Mouse (Mus musculus) embryo, embryonic 10 days (tissue): ENCODE data around the gene Kctd8.
A peak's percentile ranks its signal among the peaks of the same experiment; 100 is the strongest.
"Not testable (repeated sequence)": the region's sequence is repeated elsewhere in the genome, so short reads cannot be mapped to it uniquely, and the experiment has no call there.

Experiments
- DNase-seq: peaks from one replicate; pipeline ENCODE4 v3.0.0-alpha.2; 2015; ENCODE audit warnings: low spot score

Gene Kctd8

DNA sequence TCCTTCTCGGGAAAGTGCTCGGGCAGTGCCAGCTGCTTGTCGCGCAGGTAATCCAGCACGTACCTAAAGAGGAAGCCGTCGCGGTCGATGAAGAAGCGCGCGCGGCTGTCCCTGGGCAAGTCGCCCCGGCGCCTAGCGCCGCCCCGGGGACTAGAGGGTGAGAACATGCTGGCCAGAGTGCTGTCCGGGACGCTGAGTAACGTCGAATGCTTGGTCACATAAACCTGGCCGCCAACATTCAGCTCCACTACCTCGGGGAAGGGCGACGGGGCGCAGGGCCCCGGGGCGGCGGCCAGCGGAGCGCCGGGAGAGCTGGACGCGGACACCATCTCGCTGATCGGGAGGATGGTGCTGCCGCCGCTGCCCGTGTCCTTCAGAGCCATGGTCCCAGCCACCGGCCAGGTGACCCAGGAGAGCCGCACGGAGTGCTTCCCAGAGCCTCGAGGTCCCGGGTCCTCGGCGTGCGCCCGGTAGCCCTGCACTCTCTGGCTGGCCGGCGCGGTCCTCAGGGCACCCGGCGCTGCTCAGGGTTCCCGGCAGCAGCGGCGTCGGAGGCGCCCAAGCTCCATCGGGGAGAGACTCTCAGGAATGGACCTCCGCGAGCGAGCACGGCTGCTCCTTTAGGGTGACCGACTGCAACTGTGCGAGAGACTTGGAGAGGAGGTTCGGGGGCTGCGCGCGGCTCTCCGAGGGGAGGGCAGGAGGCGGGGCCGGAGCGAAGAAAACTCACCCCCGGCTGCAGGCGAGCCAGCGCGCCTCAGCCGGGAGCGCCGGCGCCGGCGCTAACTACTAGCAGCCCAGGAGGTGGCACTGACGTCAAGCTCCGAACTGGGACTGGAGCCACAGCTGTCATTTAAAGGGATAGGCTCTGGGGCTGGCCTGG, at the start of gene Kctd8:
Gene Kctd8 (minus strand): TSS at position 761 of the 883 bp plus-strand sequence.
- peak; percentile 84 for DNase-seq

DNA sequence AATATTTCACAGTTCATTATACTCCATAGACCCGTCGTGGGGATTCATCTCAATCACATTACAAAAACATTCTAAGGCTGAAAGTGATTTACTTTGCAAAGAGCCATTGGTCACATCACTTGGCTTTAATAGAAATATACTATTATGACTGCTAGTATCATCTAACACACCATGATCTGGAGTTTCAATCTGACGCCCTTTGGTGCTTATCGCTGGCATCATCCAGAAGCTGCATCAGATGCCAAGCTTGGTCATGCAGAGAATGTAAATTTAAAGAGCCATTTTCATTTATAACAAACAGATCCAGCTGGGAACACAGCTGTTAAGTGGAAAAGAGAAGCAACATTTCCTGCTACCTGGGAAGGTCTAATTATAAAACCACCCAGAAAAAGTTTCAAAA, 37.6 kb upstream of the Kctd8 start:
- DNase-seq, result no peak

DNA sequence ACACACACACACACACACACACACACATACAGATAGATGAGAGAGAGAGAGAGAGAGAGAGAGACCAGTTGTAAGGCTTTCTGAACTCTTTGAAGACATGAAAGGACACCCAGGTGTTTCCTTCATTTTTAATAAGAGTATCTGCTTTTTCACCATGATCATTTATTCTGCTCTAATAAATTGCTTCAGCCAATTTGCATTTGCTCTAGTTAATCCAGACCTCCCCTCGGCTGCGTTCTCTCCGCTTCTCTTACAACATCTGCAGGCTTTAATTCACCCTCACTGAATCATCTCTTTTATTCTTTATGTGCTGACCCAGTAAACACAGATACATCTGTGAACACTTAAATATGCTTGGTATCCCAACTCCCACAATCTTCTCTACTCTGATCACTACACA, 9.1 kb upstream of the Kctd8 start:
- no peak for DNase-seq

DNA sequence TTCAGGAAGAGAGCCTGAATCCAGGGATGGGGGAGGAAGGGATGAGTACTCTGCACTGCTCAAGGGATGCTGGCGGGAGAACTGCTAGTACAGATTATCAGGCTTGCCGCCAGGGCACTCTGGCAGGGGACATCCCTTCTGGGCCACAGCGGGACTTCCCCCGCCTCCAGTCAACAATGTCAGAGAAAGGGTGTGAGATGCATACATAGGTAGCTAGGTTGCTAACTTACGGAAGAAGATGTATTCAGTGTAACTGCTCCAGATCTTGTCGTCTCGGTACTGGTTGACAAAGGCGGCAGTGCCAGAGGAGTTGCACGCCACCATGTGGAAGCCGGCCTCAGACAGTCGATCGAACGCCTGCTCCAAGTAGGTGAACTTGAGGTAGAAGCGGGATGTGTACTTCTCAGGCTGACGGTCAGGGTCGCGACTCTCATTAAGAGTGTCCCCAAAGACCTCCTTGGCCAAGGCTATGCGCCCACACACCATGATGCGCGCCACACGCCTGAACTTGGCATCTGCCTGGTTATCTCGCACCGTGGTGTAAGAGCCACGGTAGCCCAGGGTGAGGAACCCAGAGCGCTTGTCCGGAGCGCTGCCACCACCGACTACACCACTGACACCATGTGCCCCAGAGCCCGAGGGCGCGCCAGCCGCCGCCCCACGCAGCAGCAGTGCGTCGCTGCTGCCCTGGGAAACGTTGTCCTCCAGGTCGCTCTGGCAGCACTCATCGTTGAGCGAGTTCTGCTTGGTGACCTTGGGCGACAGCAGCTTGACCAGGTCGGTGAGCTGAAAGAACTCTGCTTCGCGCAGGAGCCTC, 1.2 kb downstream of the Kctd8 start:
- peak; percentile 70 for DNase-seq

DNA sequence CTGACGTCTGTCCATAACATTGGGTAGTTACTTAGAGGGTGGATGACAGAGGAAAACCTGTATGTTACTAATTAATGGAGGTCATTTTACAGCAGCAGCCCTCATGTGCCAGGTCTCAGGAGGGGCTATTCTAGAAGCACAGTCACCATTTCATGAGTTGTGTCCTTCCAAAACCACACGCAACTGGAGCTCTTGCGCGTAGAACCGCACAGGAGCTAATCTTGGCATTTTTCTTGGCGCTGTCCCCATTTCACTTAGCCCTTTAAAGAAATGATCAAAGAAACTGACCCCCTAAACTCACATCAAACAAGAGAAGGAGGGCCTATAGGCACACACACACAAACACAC, 1.9 kb downstream of the Kctd8 start:
- no peak for DNase-seq

DNA sequence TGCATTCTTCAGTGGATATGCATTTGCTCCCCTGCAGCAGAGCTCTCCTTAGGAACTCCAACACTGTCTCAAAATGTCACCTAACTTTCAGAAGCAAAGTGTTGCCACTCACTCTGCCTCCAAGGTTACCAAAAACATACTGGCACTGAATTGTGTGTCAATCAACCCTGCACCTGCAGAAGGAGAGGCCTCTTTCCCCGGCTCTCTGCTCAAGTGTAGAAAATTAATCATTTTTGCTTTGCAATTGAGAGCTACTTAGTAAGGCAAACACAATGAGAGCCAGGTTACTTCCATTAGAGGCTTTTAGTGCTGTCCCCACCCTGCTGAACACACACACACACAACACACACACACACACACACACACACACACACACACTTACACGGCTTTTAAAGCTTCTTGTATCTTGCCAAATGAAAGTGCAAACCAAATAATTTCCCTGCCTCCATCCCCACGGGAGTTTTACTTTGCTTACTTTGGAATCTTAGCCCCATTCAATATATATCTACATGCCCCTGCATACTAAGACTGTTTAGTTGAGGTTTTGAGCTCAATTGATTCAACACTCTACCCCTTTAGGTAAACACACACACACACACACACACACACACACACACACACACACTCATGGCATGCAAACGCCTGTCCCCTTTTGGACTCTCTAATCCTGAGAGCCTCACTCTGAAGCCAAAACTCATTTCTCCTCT, 2.4 kb downstream of the Kctd8 start:
- DNase-seq, result no peak

DNA sequence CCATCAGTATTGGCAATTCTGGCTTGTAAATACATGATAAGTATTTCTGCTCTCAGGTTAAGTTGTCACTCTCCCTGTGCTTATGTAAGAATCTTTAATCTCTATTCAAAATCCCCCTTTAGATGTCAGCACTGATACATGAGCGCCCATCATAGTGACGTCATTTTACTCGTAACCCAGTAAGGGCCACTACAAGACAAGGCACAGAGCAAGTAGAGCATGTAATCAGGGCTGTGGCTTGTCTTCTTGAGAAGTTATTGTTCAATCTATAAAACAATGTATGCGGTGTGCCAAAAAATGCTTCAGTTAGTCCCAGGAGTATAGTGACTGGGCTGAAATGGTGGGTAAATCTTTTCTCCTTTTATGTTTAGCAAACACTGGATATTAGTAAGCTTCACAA, 13.9 kb downstream of the Kctd8 start:
- DNase-seq, result no peak

DNA sequence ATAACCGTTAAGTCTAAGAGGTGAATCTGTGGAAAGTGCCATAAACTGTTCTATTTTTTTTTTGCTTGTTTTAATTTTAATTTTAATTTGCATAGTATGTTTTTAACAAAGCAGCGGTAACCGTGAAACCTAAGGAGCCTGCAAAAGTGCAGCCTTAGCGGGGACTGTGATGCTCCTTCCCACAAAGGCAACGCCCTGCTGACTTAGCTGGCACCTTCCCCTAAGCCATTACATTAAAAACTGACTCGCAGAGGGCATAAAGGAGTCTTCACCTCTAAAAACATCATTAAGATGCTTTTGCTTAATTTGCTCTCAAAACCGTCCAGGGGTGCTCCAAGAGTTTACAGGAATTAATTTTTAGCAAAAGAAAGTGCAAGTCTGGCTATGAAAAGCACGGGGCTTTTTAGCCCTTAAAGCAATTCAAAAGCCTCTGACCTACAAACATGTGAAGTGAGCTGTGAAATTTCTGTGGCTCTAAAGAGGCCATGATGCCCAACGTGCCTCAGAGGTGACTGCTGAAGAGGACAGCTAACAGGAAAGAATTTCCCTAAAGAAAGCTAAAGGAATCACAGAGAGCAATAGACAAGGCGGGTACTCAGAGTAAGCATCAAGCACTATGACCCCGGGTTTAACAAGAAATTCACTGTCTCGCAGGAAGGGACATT, 16.8 kb downstream of the Kctd8 start:
- DNase-seq, result peak; percentile 6

DNA sequence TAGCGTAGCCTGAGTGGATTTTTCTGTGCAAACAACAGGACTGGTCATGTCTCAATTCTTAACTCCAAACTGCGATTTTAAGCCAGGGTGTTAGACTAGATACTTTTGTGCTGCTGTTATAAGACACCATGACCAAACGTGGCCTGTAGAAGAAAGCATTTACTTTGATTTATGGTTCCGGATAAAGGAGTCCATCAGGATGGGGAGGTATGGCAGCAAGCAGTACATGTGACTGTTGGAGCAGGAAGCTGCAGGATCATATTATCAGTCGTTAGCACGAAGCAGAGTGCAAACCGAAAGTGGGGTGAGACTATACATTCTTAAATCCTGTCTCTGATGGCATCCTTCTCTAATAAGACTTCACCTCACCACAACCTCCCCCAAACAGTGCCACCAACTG, 28.9 kb downstream of the Kctd8 start:
- no peak for DNase-seq

DNA sequence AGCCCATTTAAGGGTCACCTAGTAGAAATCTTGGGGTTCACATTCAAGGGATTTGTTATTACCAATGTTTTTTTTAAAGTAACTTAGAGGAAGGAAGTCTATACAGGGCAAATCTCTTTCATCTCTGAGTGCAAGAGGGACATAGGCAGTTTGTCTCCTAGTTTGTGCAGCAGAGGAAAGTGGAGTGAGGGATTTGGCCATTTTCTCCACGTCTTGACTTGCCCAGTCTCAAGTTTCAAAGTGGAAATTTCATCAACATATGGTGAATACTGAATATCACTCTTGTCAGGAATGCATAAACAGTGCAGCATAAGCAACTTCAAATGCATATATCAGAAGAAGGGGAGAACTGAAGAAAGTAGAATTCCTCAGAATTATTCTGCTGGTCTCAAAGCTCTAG, 39.8 kb downstream of the Kctd8 start:
- no peak for DNase-seq

DNA sequence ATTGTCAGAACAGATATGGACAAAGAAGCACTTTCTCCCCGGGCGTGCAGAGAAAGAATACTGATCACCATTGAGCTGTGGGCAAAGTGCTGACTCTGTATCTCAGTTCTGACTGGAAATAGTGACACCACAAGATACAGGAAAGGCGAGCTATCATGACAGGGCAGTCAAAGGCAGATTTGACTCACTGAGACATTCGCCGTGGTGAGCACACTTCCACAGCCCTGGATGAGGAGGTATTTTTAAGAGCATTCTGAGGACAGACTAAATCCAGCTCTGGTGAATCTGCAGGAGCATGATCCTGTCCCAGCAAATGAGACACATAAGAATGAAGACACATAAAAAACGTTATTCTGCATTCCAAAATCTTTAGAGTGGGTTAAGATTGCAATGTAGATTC, 49.1 kb downstream of the Kctd8 start:
- DNase-seq, result no peak

DNA sequence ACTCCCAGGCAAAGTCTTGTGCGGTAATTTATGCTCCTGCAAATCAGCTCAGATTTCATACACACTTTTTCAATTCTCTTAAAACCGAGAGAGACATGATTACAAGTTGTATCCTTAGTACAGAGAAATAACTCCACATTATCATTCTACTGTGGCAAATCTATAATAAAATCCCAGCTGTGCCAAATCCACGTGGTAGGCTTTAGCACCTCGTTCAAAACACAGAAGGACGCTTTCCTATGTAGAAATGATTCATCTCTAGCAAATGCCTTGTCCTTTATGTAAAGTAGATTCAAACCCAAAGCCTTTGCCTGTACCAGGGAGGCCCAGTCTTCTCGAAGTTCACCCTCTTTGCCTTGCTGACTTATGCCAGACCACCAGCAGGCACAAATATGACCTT, 57.1 kb downstream of the Kctd8 start:
- DNase-seq, result no peak

DNA sequence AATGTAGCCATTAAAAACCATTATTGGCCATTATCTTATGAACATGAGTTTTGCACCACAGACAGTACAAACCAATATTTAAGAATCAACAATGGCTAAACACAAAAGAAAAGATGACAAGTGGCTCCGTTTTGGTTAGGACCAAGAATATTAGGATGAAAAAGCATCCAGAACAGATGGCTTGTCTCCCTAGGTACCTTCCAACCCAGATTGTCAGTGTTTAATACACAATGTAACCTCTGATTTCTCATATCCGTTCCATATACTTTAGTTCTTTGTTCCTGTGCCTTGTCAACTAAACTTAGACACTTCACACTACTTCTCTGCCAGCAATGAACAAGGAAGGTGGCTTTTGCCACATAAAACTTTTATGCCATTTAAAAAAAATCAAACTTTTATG, 89.1 kb downstream of the Kctd8 start:
- DNase-seq, result no peak

DNA sequence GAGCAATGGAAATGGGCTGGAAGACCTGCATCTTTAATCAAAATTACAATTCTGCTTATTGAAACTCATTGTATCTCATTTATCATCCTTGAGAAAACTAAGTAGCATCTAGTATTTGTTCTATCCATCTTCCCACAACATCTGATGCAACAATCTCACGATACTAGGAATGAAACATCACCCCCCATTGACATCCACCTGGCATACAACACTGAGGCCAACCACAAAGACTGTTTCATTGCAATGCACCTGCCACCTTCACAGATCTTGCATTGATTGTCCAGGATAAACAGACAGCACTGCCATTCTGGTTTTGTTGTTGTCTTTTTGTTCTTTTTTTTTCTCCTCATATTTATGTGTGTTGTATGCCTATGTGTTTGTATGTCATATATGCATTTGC, 99.5 kb downstream of the Kctd8 start:
- DNase-seq, result no peak

DNA sequence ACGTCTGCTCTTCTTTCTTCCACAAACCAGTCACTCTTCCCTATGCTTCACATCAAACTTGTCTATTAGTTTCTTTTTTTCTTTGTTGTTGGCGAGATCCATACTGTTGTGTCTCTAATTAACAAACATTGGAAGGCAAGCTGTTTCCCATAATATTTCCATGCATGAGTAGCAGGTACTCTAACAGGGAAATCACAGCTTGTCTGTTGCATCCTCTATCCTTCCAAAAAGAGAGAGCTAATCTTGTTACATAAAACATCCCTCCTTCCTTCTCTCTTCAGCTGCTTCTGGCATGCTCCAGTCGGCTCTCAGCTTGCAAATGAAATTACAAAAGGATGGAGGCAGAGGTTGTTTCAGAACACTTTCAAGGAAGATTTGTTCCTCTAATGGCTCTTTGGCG, 107.9 kb downstream of the Kctd8 start:
- DNase-seq, result no peak

DNA sequence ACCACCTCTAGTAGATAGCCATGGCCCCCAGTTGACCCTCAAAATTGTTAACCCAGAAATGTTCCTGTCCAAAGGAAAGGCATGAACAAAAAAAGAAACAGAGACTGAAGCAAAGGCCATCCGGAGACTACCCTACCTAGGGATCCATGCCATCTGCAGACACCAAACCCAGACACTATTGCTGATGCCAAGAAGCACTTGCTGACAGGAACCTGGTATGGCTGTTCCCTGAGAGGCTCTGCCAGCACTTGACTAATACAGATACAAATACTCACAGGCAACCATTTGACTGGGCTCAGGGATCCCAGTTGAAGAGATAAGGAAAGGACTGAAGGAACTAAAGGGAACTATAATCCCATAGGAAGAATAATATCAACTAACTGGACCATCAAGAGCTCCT, 109.8 kb downstream of the Kctd8 start:
- DNase-seq, result not testable (repeated sequence)

DNA sequence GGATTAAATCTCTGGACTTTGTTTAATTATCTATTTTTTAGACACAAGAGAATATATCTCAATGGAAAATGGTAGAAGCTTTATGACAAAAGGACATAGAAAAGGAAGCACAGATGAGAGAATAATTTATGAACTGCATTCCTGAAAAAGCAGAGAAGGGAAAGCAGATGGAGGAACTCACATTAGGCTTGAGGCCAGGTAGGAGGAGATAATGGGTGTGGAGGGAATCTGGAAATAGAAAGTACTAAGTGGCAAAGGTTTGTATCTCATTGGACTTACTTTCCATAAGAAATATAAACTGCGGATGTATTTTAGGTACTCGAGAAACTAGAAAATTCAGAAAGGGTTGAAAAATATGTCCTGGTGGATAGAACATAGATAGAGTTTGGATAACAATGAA, 114.3 kb downstream of the Kctd8 start:
- DNase-seq, result no peak

DNA sequence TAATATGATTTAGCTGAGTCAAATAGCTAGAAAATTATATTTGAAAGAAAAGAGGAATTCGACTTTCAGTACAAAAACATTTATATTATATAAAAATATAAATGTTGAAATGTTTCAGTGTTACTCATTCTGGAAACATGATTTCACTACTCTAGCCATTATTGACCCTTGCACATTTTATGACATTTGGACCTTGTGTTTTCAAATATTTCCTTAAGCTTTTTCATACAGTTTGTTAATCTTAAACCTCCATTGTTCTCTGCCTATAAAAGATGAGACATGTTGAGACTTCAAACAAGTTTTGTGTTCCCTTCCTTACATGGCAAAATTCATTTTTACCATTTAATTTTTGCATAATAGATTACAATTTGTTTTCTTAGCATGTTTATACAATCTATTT, 118.9 kb downstream of the Kctd8 start:
- no peak for DNase-seq

DNA sequence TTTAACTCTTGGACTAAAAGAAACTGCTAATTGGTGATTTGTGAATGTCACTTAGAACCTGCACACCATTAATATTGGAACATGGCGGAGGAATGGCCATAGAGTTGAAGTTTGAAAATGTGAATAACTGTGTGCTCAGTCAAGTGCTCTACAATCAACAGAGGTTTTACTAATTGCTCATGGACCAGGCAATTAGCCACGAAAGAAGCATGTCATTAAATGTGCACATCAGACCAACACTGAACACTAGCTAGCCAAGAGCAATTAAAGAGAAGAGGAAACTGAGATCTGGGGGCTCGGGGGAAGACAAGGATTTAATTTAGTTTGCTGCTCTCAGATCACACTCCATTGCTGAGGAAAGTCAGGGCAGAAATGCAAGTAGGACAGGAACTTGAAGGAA, 126.3 kb downstream of the Kctd8 start:
- DNase-seq, result no peak

DNA sequence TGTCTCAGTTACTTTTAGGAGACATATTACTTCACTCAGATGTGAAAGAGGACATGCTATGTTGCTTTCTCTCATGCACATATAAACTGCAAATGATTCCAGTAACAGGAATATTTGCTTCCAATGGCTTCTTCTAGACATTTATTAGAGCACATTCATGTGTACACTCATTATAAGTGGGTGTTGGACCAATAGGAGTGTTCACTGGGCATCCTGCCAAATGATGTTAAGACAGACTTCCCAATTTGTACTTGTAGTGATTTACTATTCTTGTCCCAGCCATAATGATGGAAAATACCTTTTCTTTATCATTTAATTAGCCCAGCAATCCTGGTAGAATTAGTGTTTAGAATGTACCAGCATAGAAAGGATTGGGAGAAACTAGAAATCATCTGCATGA, 132.1 kb downstream of the Kctd8 start:
- no peak for DNase-seq

DNA sequence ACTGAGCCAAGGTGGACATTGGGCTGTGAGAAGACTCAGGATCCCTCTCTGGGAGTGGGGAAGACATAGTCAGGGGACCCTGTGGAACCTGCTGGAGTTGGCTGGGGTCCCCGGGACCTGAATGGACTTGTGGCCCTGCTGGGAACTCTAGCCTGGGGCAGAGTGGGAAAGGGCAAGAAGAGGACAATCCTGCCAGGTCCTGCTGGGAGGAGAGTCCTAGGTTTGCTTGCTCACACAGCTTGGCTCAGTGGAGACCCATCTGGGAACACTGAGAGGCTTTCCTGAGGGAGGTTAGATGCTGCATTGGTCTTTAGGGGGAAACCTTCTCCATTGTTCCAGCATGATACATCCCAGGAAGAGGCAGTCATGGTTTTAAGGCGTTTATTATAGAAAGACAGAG, 133.8 kb downstream of the Kctd8 start:
- no peak for DNase-seq

DNA sequence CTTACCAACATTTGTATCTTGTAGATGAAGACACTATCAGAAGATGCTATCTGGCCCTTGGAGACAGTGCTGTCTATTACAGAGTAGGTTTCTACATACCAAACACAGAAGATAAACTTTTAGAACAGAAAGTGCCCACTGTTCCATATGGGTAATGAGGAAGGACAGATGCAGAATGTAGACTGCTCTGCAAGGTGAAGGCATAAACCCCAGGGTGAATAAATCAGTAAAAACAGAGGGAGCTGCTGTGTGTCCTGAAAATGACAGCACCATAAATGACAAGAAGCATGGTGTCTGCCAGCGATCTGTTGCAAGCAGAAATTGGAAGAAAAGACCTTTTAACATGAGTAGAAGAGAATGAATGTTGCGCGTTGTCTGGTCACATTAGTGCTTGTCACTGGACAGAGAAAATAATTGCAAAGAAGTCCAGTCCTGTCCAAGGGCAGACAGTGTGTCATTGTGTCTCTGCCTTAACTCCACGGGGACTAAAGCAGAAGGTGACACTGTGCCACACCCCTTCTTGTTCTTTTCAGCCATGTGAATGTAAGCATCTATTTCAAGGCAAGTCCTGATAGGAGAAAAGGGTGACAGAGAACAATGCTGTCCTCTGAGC, 181.5 kb downstream of the Kctd8 start:
- DNase-seq, result no peak
